Mouse (Mus musculus): ENCODE data around the gene Cass4. TPM values are rescaled to one million over a fixed set of nuclear protein-coding genes. Genes with fewer than 3 reads are reported as not detected.

Cass4 gene
- total and polyA plus RNA-seq, 2 experiments, result not detected

GRCm38 (mm10) chr2:172441176-172441575, 47.6 kb downstream of the Cass4 start:
- Histone ChIP-seq H3K4me3 (ENCODE audit: insufficient read depth, low read depth, low read length) (peak overlapping the region; percentile 87), H3K27me3 (ENCODE audit: control insufficient read depth, insufficient read depth, low read length) (no peaks in the 10 kb centered on the region), H3K79me2 (ENCODE audit: control insufficient read depth, insufficient read depth, low read length) (peaks cover 11% of the 10 kb centered on the region; the same call in 1 of the 2 replicates), H3K4me1 (ENCODE audit: control insufficient read depth, insufficient read depth, low read length) (peaks cover 10% of the 10 kb centered on the region), H3K36me3 (ENCODE audit: control insufficient read depth, insufficient read depth, low read length) (peaks cover 2% of the 10 kb centered on the region; the same call in 1 of the 2 replicates), H3K9ac (ENCODE audit: low read depth, low read length) (peak overlapping the region; percentile 84), H3K27ac (replicated peaks; ENCODE audit: insufficient read depth, low read depth, low read length) (peak overlapping the region; percentile 93)
- 7% methylated on average over 6 of the region's 6 CpGs for WGBS
- DNase-seq (ENCODE audit: extremely low read depth, low read depth, low spot score), result peak; percentile 93
- 0 out of 2 replicates have a peak, but pooled peaks have one; percentile 12 for TF ChIP-seq POLR2A (IDR thresholded peaks at IDR 0.05; ENCODE audit: extremely low read depth, insufficient read depth, low read length)
- TF ChIP-seq CTCF (IDR thresholded peaks at IDR 0.05; ENCODE audit: low read depth, low read length), result no peak

GRCm38 (mm10) chr2:172445617-172446016, 52.0 kb downstream of the Cass4 start:
- Histone ChIP-seq H3K9ac (ENCODE audit: low read depth, low read length) (no peak overlapping the region), H3K27ac (replicated peaks; ENCODE audit: insufficient read depth, low read depth, low read length) (no peak overlapping the region), H3K27me3 (ENCODE audit: control insufficient read depth, insufficient read depth, low read length) (no peaks in the 10 kb centered on the region), H3K4me1 (ENCODE audit: control insufficient read depth, insufficient read depth, low read length) (peaks cover 31% of the 10 kb centered on the region), H3K79me2 (ENCODE audit: control insufficient read depth, insufficient read depth, low read length) (peaks cover 11% of the 10 kb centered on the region; the same call in 1 of the 2 replicates), H3K4me3 (ENCODE audit: insufficient read depth, low read depth, low read length) (no peak overlapping the region), H3K36me3 (ENCODE audit: control insufficient read depth, insufficient read depth, low read length) (peaks cover 15% of the 10 kb centered on the region; the same call in 1 of the 2 replicates)
- DNase-seq (ENCODE audit: extremely low read depth, low read depth, low spot score), result no peak
- TF ChIP-seq POLR2A (IDR thresholded peaks at IDR 0.05; ENCODE audit: extremely low read depth, insufficient read depth, low read length), result no peak
- TF ChIP-seq CTCF (IDR thresholded peaks at IDR 0.05; ENCODE audit: low read depth, low read length), result no peak
- WGBS, result 84% methylated on average over 4 of the region's 4 CpGs

GRCm38 (mm10) chr2:172447317-172447716, 53.7 kb downstream of the Cass4 start:
- peaks cover 3% of the 10 kb centered on the region; the same call in 1 of the 2 replicates for H3K79me2 ChIP-seq (ENCODE audit: control insufficient read depth, insufficient read depth, low read length)
- H3K36me3 ChIP-seq (ENCODE audit: control insufficient read depth, insufficient read depth, low read length), result peaks cover 15% of the 10 kb centered on the region; the same call in 1 of the 2 replicates
- no peaks in the 10 kb centered on the region for H3K27me3 ChIP-seq (ENCODE audit: control insufficient read depth, insufficient read depth, low read length)
- H3K4me3 ChIP-seq (ENCODE audit: insufficient read depth, low read depth, low read length), result no peak overlapping the region
- H3K9ac ChIP-seq (ENCODE audit: low read depth, low read length), result no peak overlapping the region
- H3K27ac ChIP-seq (replicated peaks; ENCODE audit: insufficient read depth, low read depth, low read length), result peak overlapping the region; percentile 72
- peak; percentile 67 for TF ChIP-seq CTCF (IDR thresholded peaks at IDR 0.05; ENCODE audit: low read depth, low read length)
- TF ChIP-seq POLR2A (IDR thresholded peaks at IDR 0.05; ENCODE audit: extremely low read depth, insufficient read depth, low read length), result no peak
- peaks cover 30% of the 10 kb centered on the region for H3K4me1 ChIP-seq (ENCODE audit: control insufficient read depth, insufficient read depth, low read length)
- WGBS, result 90% methylated on average over 6 of the region's 6 CpGs
- DNase-seq (ENCODE audit: extremely low read depth, low read depth, low spot score), result peak; percentile 48

GRCm38 (mm10) chr2:172448329-172448728, 54.7 kb downstream of the Cass4 start:
- 10% methylated on average over 4 of the region's 4 CpGs for WGBS
- Histone ChIP-seq H3K27me3 (ENCODE audit: control insufficient read depth, insufficient read depth, low read length) (no peaks in the 10 kb centered on the region), H3K27ac (replicated peaks; ENCODE audit: insufficient read depth, low read depth, low read length) (peak overlapping the region; percentile 72), H3K9ac (ENCODE audit: low read depth, low read length) (no peak overlapping the region), H3K79me2 (ENCODE audit: control insufficient read depth, insufficient read depth, low read length) (peaks cover 3% of the 10 kb centered on the region; the same call in 1 of the 2 replicates), H3K36me3 (ENCODE audit: control insufficient read depth, insufficient read depth, low read length) (peaks cover 15% of the 10 kb centered on the region; the same call in 1 of the 2 replicates), H3K4me1 (ENCODE audit: control insufficient read depth, insufficient read depth, low read length) (peaks cover 38% of the 10 kb centered on the region), H3K4me3 (ENCODE audit: insufficient read depth, low read depth, low read length) (no peak overlapping the region)
- no peak for TF ChIP-seq POLR2A (IDR thresholded peaks at IDR 0.05; ENCODE audit: extremely low read depth, insufficient read depth, low read length)
- TF ChIP-seq CTCF (IDR thresholded peaks at IDR 0.05; ENCODE audit: low read depth, low read length), result no peak
- DNase-seq (ENCODE audit: extremely low read depth, low read depth, low spot score), result peak; percentile 100

- WGBS, result 39% methylated on average over 6 of the region's 6 CpGs
- Histone ChIP-seq H3K27me3 (ENCODE audit: control insufficient read depth, insufficient read depth, low read length) (no peaks in the 10 kb centered on the region), H3K4me1 (ENCODE audit: control insufficient read depth, insufficient read depth, low read length) (peaks cover 38% of the 10 kb centered on the region), H3K27ac (replicated peaks; ENCODE audit: insufficient read depth, low read depth, low read length) (peak overlapping the region; percentile 62), H3K9ac (ENCODE audit: low read depth, low read length) (no peak overlapping the region), H3K79me2 (ENCODE audit: control insufficient read depth, insufficient read depth, low read length) (peaks cover 5% of the 10 kb centered on the region; the same call in 1 of the 2 replicates), H3K4me3 (ENCODE audit: insufficient read depth, low read depth, low read length) (no peak overlapping the region), H3K36me3 (ENCODE audit: control insufficient read depth, insufficient read depth, low read length) (peaks cover 20% of the 10 kb centered on the region; the same call in 1 of the 2 replicates)
- TF ChIP-seq POLR2A (IDR thresholded peaks at IDR 0.05; ENCODE audit: extremely low read depth, insufficient read depth, low read length) (no peak), CTCF (IDR thresholded peaks at IDR 0.05; ENCODE audit: low read depth, low read length) (no peak)
- DNase-seq (ENCODE audit: extremely low read depth, low read depth, low spot score), result peak; percentile 75
These were observed 57.0 kb downstream of the Cass4 start for GRCm38 (mm10) chr2:172450640-172451039.

GRCm38 (mm10) chr2:172452031-172452430, 58.4 kb downstream of the Cass4 start:
- peak; percentile 99 for DNase-seq (ENCODE audit: extremely low read depth, low read depth, low spot score)
- no peaks in the 10 kb centered on the region for H3K27me3 ChIP-seq (ENCODE audit: control insufficient read depth, insufficient read depth, low read length)
- TF ChIP-seq POLR2A (IDR thresholded peaks at IDR 0.05; ENCODE audit: extremely low read depth, insufficient read depth, low read length) (no peak), CTCF (IDR thresholded peaks at IDR 0.05; ENCODE audit: low read depth, low read length) (no peak)
- H3K4me3 ChIP-seq (ENCODE audit: insufficient read depth, low read depth, low read length), result no peak overlapping the region
- H3K27ac ChIP-seq (replicated peaks; ENCODE audit: insufficient read depth, low read depth, low read length), result peak overlapping the region; percentile 93
- peaks cover 38% of the 10 kb centered on the region for H3K4me1 ChIP-seq (ENCODE audit: control insufficient read depth, insufficient read depth, low read length)
- H3K36me3 ChIP-seq (ENCODE audit: control insufficient read depth, insufficient read depth, low read length), result peaks cover 13% of the 10 kb centered on the region; the same call in 1 of the 2 replicates
- H3K79me2 ChIP-seq (ENCODE audit: control insufficient read depth, insufficient read depth, low read length), result peaks cover 10% of the 10 kb centered on the region; the same call in 1 of the 2 replicates
- 25% methylated on average over 4 of the region's 4 CpGs for WGBS
- H3K9ac ChIP-seq (ENCODE audit: low read depth, low read length), result peak overlapping the region; percentile 13

All from liver, adult 2 months (tissue).